Mouse (Mus musculus) Muller cell, postnatal 12 days (primary cell): ENCODE results near the gene Cpeb3.
"Not testable (repeated sequence)": the region's sequence is repeated elsewhere in the genome, so short reads cannot be mapped to it uniquely, and the experiment has no call there.

Source experiments
- DNase-seq: peaks from one replicate; pipeline ENCODE4 v3.0.0-alpha.2; 2015; ENCODE audit errors: inconsistent ontology term

The Cpeb3 gene

DNA sequence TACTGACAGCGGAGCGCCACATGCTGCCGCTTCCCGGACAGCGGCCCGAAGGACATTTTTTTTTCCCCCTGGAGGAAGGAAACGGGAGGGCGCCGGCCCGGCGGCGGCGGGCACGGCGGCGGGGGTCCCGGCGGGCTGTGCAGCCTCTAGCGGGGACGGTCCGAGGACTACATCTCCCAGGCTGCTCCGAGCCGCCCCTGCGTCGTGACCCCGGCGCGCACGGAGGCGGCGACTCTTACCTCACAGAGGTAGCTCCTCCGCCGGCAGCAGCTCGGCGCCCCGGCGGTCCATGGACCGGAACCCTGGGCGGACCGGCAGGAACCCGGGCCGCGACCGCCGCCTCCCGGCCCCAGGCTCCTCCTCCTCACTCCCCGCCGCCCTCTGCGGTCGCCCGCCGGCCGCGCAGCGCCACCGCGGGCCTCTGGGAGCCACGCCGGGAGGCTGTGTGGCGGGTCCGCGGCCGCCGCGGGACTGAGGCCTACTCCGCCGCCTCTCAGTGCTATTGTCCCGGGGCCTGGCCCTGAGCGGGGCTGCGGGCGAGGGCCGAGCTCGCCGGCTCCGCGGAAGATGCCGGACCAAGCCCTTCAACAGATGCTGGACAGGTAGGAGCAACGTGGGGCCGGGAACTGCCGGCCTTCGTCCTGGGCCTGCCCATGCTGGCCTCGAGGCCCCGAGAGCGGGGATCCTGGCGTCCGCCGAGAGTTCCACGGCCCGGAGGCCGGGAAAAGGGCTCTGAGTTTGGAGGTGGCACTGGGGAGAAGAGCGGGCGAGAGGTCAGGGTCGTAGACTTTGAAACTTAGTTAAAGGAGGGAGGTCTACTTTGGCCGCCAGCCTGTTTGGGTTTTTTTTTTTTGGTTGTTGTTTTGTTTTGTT, 862 bp downstream of the Cpeb3 start, which contains the start of gene March5:
Gene March5 (plus strand): TSS at position 241 of the 873 bp plus-strand sequence.
- DNase-seq, result peak; percentile 92

DNA sequence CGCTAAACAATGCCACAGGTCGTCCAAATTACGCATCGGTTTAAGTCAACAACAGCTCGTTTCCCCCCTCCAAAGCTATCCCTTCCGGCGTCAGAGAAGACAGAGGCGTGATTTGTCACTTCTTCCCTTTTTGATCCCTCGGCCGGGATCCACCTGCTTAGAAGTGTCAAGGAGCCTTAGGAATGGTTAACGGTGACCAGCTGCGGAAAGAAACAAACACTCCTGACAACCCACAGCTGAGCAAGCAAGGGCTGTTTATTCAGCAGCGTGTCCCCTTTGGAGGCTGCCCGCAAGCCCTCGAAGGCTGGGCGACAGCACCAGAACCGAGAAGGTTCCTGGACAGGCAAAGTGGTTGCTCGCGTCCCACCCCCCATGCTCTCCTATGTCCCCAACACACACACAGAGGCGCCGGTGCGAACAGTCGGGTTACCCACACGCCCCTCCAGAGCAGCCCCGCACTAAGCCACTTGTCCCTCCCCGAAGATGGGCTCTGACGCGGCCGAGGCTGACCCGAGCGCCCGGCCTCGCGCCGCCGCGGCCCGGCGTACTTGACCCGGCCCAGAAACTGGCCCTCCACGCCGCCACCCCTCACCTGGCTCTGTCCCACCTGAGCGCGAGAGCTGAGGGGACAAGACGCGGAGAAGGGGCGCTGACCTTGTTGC, 1.6 kb downstream of the Cpeb3 start:
- peak; percentile 67 for DNase-seq

DNA sequence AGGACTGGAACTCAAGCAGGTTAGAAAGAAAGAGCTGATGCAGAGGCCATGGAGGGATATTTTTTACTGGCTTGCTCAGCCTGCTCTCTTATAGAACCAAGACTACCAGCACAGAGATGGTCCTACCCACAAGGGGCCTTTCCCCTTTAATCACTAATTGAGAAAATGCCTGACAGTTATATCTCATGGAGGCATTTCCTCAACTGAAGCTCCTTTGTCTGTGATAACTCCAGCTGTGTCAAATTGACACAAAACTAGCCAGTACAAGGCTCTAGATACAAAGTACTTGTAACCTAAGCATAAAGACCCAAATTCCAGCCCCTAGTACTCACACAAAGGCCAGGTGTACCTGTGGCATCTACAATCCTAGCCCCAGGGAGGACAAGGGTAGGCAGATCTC, 3.2 kb downstream of the Cpeb3 start:
- DNase-seq, result not testable (repeated sequence)

DNA sequence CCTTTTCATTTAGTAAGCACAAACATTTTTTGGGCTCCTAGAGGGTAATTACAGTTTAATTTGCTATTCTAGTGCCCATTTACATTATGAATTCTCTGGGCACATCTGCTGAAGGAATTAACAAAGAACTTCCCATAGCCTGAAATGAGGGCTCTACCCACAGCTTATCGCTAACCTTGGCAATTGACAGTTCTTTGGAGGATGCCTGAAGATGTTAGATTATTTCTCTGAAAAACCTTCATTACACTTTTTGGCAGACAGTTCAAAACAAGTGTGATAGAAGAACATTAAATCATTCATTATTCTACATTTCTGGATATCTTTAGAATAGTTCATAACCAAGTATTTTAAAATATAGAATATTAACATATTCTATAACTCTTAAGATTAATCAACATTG, 5.0 kb downstream of the Cpeb3 start:
- DNase-seq, result no peak

DNA sequence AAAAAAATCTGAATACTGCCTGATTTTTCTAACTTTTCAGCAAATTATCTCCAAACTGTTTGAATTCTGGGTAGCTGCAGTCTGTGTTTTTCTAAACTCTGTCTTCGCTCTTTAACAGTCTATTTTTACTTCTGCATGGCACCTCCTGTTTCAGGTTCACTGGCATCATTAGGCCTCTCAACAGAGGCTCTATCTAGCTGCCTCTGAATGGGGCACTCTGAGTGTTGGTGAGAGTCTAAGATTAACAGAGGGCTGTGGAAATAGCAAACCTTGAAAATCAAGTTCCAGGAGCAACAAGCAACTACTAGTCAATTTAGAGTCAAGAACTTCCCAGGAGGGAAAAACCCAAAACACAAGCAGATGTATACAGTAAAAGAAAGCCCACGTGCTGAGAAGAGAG, 8.5 kb downstream of the Cpeb3 start:
- no peak for DNase-seq

DNA sequence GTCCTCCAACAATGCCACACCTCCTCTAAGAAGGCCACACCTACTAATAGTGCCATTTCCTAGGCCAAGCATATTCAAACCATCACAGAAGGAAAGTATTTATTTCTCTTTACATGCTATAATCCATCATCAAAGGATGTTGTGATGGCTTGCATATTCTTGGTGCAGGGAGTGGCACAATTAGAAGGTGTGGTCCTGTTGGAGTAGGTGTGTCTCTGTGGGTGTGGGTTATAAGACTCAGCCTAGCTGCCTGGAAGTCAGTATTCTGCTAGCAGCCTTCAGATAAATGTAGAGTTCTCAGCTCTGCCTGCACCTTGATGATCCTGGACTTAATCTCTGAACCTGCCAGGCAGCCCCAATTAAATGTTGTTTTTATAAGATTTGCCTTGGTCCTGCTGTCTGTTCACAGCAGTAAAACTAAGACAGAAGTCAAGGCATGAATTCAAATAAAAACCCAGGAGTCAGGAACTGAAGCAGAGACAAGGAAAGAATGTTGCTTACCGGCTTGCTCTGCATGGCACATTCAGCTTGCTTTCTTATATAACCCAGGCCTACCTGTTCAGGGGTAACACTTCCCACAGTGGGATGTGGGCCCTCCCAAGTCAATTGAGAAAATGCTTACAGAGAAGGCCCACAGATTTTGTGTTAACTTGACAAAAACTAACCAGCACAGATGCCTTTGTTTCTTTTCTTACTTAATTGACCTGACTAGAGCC, 10.1 kb downstream of the Cpeb3 start:
- DNase-seq, result no peak

DNA sequence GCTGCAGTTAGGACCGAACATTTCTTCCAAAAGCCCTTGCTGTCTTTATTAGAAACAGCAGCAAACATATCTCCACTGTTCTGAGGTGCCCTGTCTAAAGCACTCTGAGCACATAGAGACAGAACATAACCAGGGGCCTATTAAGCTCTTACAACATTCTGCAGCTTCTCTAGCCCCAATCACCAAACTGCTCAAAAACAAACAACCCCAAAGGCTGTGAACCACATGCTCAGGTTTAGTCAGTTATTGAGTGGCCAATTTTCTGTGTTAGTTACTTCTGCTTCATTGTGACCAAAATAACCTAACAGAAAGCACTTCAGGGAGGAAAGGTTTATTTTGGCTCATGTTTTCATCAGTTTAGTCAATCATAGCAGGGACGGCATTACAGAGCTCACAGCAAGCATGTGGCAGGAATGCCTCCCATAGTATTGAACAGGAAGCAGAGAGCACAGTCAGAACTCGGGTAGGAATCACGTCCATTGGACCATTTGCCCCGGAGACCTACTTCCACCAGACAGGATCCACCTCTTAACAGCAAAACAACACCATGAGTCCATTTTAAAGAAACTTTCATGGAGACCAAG, 15.8 kb downstream of the Cpeb3 start:
- no peak for DNase-seq

DNA sequence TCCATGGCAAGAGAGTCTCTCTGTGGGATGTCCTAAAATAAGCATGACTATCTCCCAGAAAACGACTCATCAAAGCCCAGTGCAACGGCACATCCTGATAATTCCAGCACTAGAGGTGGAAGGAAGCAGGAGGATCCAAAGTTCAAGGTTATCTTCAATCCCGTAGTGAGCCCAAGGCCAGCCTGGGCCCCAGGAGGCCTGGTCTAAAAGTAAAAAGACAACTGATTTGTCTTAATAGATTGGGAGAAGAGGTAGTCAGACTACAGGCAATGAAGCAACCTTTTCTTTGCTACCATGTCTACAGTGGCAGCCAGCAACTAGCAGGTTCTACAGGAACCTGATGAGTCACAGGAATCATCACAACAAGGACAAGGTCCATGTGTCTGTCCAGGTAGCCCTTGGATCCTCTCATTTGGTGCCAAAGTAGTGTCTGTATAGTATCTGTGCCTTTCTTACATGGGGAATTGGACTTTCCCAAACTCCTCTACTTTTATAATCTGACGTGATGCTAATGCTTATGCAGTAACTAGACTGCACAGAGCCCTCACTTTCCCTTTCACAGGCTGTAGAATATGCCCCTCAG, 19.9 kb downstream of the Cpeb3 start:
- DNase-seq, result no peak

DNA sequence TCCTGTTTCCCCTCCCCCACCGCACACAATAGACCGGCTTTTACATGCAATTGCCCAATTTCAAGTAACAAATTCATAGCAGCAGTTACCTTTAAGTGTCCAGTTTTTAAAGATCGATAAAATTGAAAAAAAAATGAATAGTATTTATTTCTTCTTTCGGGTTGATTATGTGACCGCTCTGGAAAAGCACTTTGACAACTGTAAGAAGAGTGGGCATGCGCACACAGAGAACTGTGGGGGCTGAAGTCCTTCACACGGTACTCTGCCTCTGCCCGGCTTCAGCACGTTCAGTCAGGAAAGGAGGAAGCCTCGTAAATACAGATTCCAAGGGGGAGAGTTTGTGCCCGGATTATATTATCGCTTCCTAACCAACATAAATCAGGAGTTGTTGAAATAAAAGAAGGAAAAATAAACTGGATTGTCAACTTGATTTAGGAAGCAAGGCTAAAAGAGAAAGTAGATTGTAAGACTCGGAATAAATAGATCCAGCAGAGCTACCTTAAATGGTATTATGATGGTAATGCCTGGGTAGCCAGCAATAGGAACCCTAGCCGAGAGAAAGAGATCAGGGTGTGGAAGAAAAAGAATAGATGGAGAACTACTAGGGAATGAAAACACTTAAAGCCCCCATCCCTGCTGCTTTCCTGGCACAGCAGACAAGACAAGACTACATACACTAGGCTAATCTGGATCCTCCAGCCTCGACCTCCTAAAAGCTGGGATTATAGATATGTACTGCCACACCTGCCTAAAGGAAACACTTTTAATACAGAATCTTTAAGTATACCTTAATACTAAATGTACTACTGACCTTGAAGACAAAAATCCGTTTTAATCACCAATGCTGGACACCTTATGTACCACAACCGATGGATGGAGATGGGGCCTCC, 30.3 kb downstream of the Cpeb3 start:
- DNase-seq, result peak; percentile 61

DNA sequence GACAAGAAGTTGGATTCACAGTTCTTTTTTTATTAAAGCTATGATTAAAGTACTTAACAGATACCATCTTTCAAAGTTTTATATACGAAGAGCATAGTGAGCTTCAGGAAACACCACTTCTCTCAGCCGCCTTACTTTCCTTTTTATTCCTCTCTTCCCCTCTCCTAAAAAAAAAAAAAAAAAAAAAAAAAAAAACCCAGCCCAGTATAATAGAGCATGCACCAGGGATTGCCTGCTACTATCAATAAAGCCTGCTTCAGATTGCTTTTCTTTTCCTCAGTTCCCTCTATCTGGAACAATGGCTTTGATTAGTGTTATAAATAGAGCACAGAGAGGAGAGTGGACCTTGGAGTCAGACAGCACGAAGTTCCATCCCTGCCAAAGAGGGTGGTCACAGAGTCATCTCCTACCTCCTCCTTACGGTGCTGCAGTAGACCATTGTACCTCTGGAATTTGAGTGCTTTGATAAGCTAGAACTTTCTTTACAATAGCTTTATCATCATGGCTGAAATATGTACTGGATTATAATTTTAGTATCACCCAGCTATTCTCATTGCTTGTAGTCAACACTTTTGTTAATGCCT, 31.4 kb downstream of the Cpeb3 start:
- DNase-seq, result no peak

DNA sequence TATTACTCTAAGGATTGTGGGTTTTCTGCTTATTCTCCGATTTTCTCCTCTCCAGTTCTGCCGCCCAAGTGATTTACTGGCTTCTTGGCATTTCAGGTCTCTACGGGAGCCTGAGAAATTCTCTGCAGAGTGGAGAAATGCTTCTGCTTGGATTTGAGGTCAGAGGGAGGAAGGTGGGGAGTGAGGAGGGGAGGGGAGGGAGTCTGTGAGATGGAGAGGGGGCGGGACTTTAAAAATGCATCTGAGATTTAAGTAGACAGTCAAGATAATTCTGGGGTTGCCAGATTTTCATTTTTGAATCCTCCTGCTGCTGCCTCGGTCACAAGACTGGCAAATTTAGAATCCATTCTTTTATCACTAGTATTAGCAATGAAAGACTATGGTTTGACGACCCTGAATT, 32.5 kb downstream of the Cpeb3 start:
- peak; percentile 68 for DNase-seq

DNA sequence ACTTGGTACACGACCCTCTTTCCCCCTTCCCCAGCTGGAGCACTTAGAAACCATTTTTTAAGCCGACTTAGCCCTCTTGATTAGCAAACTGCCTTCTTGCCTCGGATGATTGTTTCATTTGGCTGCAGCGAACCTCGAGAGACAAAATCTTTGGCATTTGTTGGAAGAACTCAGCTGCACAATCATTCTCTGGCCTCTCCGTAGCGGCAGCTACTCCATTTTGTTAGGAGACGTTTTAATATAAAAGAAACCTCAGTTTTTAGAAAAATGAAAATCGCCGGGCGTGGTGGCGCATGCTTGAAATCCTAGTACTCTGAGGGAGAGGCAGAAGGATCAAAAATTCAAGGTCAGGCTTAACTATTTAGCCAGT, 33.0 kb downstream of the Cpeb3 start:
- no peak for DNase-seq

DNA sequence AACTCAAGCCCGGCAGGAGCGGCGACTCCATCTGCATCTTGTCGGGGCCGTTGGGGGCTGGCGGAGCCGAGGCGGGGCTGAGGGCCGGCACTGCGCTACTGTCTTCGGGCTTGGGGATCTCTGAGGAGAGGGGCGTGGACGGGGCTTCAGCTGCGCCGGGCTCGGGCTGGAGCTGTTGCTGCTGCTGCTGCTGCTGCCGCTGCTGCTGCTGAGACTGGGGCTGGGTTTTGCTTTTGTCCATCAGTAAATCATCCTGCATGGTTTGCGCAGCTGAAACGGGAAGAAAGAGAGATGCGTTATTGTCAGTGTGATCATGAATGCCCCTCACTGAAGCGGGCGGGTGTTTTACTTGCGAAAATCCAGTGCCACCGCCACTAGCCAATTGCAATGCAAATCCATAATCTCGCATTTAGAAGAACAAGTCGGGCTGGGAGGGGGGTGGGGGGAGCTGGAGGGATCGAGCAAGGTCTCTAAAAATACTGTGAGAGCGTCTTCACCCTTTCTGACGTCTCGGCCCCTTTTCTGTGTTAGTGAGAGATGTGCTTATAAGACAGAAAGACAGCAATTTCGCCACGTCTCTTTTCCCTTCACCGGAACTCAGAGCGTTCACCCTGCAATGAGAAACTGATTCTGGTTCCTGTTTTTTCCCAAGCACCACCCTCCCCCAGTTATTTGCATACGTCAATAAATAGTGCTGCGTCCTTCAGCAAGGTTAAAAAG, 33.5 kb downstream of the Cpeb3 start:
- peak; percentile 80 for DNase-seq

DNA sequence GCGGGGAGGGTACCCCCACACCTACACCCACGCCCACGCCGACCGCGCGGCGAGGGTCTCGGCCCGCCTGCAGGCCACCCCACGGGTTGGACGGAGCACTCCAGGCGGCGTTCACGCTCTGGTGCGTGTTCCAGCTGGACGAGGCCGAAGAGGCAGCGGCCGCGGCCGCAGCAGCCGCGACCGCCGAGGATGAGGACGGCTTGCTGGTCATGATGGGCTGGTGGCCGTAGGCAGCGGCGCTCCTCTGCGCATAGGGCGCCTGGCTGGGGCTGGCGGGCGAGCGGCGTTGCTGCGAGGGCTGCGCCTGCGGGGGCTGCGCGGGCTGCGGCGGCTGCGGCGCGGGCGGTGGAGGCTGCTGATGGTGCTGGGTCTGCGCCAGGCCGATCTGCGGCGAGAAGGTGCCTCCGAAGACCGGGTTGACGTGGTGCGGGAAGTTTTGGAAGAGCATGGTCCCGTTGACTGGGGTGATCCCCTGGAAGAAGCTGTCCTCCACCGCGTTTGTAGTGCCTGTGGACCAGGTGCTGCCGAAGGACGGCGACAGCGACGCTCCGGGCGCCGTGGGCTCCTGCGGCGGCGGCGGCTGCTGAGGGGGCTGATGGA, 34.2 kb downstream of the Cpeb3 start:
- peak; percentile 57 for DNase-seq

DNA sequence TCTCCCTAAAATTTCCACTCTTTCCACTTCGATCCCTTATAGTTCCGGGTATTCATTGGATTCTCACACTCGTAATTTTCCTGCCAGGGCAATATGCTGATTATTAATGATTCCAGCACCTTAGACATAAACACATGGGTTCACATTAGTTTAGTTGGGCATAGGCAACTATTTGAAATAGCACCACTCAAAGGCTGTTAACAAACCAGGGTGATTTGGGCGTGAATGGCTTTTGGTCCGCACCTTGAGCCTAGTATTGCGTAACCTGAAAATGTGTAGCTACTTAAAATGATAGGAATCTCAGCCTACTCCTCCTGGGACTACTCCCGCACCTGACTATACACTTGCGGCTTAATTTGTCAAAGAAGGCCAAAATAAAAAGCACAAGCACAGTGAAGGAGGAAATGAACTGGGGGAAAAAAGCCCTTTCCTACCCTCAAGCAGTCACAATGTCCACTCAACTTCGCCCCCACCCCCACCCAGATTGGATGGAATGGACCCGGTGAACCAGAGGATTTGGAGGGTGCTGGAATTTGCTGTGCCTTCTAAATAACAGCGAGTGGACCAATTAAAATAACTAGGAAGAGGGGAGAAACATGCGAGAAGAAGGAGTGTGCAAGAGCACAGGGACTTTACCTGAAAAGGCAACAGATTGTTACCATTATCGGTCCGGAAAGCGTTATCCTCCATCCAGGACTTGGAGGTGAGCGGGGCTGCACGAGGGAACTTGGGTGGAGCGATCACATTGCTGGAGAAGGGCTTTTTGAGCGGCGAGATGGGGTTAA, 34.9 kb downstream of the Cpeb3 start:
- DNase-seq, result peak; percentile 48

DNA sequence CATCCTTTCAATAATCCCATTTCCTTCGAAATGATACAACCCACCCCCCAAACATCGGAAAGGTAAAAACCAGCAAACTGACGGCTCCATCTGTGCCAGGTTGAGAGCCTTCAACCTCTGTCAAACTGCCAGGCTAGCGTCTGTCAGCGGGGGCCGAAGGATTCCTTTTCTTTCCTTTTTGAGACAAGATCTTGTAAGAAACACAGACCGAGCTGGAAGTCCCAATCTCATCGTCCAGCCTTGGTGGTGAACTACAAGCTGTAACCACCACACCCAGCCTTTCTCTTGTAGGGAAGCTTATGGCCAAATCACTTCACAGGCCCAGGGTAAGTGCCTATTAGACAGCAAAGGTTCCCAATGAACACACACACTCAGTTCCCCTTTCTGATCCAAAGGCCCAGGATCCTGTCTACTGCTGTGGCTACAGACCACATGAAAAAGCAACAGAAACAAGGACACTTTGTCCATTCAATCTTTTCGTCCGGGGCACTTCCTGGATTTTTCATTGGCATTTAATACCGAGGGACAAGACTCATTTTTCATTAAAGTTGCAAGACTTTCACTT, 35.8 kb downstream of the Cpeb3 start:
- peak; percentile 51 for DNase-seq

DNA sequence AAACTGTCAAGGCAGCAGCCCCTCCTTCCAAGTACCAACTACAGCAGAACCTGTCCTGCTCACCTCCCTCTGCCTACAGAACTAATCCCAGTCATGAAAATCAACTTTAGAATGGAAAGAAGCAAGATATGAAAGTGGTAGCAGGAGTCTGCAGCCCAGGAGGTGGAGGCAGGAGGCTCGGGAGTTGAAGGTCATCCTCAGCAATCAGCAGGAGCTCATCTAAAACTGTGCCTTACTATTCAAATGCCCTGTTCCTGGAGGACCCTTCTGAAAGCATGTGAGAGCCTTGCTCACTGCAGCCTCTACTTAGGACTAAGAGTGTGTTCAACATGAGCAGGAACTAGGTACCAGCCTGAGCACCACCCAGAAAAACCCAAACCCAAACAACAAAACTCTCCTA, 36.3 kb downstream of the Cpeb3 start:
- DNase-seq, result no peak

DNA sequence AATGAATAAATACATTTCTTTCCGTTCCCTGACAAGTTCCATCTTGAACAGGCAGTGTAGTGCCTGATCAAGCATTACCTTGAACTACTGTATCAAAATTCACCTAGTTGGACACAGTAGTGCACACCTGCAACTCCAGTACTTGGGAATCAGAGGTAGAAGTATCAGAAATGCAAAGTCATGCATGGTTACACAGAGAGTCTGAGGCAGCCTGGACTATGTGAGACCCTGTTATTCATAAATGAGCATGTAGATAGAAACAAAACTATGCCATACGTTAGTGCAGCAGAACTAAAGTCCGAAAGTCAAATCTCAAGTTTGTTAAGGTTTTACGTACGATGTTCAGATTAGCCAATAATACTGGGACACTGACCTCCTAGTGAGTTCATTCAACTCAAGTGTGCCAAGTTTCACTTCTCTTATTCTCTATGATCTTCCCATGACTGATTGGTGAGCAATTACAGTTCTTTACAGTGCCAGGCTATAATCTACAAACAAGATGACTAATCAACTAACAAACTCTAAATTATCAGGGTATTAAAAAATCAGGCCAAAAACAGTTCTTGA, 51.5 kb downstream of the Cpeb3 start:
- DNase-seq, result no peak
